Mouse (Mus musculus) heart, adult 2 months (tissue): ENCODE results near the gene Gm49378. TPM values are rescaled to one million over a fixed set of nuclear protein-coding genes. Genes with fewer than 3 reads are reported as not detected.

ENCODE experiments used
- DNase-seq, 2 experiments: peaks; one replicate each; pipeline ENCODE4 v3.0.0; 2021
- H3K27ac ChIP-seq: fragments of 200-600 bp; 2 replicates; pipeline ENCODE4 v1.8.1; 2022
- H3K27me3 ChIP-seq: fragments of 200-500 bp; 2 replicates; pipeline ENCODE4 v1.6.1; 2012; ENCODE audit warnings: mild to moderate bottlenecking, low read length, inconsistent platforms, mixed read lengths; ENCODE audit not compliant: control insufficient read depth, insufficient read depth
- H3K36me3 ChIP-seq: fragments of 200-500 bp; 2 replicates; pipeline ENCODE4 v1.6.1; 2012; ENCODE audit warnings: low read length, inconsistent platforms; ENCODE audit not compliant: control insufficient read depth, insufficient read depth
- H3K4me1 ChIP-seq: fragments of 200-500 bp; 2 replicates; pipeline ENCODE4 v1.6.1; 2011; ENCODE audit warnings: low read length; ENCODE audit not compliant: control insufficient read depth, insufficient read depth
- H3K4me3 ChIP-seq: fragments of 200-600 bp; 2 replicates; pipeline ENCODE4 v1.8.1; 2022
- H3K79me2 ChIP-seq: fragments of 200-500 bp; replicated peaks from 2 replicates; pipeline ENCODE4 v1.6.1; 2012; ENCODE audit warnings: mild to moderate bottlenecking, inconsistent platforms, low read length, moderate library complexity, mixed read lengths; ENCODE audit not compliant: control insufficient read depth, insufficient read depth
- H3K9ac ChIP-seq: fragments of 200-500 bp; 2 replicates; pipeline ENCODE4 v1.6.1; 2012; ENCODE audit warnings: low read depth, mild to moderate bottlenecking, control low read depth, inconsistent platforms, low read length, mixed read lengths
- CTCF ChIP-seq: fragments of 200-600 bp; IDR thresholded peaks from 2 replicates; pipeline ENCODE4 v1.8.1; 2022; ENCODE audit warnings: antibody characterized with exemption, mild to moderate bottlenecking, moderate library complexity
- EP300 ChIP-seq: fragments of 200-500 bp; IDR thresholded peaks from 2 replicates; pipeline ENCODE4 v1.6.1; 2011; ENCODE audit warnings: low read depth, low read length, control low read depth; ENCODE audit not compliant: insufficient read depth
- POLR2A ChIP-seq: fragments of 200-500 bp; IDR thresholded peaks from 2 replicates; pipeline ENCODE4 v1.6.1; 2011; ENCODE audit warnings: mild to moderate bottlenecking, low read depth, low read length, control low read depth; ENCODE audit not compliant: insufficient read depth
- WGBS: fragments of 180-500 bp; shearing (Covaris S2); methylation state at CpG from one replicate; pipeline ENCODE4 v1.1.7; 2018; 5-methylcytosine and 5-hydroxymethylcytosine counted together
- intact Hi-C: fragments of 180-260 bp; cut with DNase I; formaldehyde crosslinking; loops from one replicate; pipeline ENCODE4 v1.15.1; 2025
- polyA plus RNA-seq: library from polyadenylated mRNA; depleted of rRNA; stranded (reverse); fragments of >200 nt; gene quantifications from 2 replicates; pipeline ENCODE4 v1.2.3, GENCODE M21; 2012
- total RNA-seq, 2 experiments: library from RNA; stranded (reverse); gene quantifications; 2 replicates each; pipeline ENCODE4 v1.2.3; 2021

Gm49378 gene
- total and polyA plus RNA-seq, 3 experiments, result 2.5 to 3.8 (median 3.5) TPM

DNA sequence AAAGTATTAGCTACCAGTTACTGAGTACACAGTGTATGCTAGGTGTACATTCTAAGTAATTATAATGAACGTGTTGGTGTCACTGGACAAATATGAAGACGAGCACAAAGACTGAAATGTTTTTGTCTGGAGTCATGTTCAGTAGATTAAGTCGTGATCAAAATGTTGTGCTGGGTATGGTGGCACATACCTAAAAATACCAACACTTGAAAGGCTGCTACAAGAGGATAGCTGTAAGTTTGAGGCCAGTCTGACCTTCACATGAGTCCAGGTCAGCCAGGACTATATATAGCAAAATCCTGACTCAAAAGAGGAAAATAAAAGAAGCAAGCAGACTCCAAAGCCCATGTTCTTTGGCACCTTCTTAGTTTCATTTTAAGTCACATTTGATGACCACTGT is 19.2 kb upstream of the Gm49378 start:
- TF ChIP-seq EP300 (no peak), POLR2A (no peak), CTCF (no peak)
- Histone ChIP-seq H3K79me2 (no peaks in the 10 kb centered on the region), H3K4me1 (peaks cover 1% of the 10 kb centered on the region), H3K9ac (no peak overlapping the region), H3K4me3 (no peak overlapping the region), H3K36me3 (peaks cover 12% of the 10 kb centered on the region; the same call in 1 of the 2 replicates), H3K27ac (peak overlapping the region; percentile 88), H3K27me3 (no peaks in the 10 kb centered on the region)
- WGBS, result 48% methylated on average over 3 of the region's 3 CpGs
- intact Hi-C loops, result no loop called here
- no peak for DNase-seq

GRCm38 (mm10) chr14:55651528-55651927 is 13.8 kb upstream of the Gm49378 start:
- Histone ChIP-seq H3K4me3 (no peak overlapping the region), H3K9ac (no peak overlapping the region), H3K36me3 (no peaks in the 10 kb centered on the region), H3K27ac (no peak overlapping the region), H3K27me3 (no peaks in the 10 kb centered on the region), H3K4me1 (no peaks in the 10 kb centered on the region), H3K79me2 (no peaks in the 10 kb centered on the region)
- TF ChIP-seq CTCF (no peak), POLR2A (no peak), EP300 (no peak)
- intact Hi-C loops, result no loop called here
- DNase-seq, result no peak
- WGBS, result 80% methylated on average over 7 of the region's 7 CpGs

GRCm38 (mm10) chr14:55649884-55650283 is 12.2 kb upstream of the Gm49378 start, which contains the start of gene Tssk4:
Tssk4 (plus strand) TSS chr14:55650184.
- Histone ChIP-seq H3K27me3 (no peaks in the 10 kb centered on the region), H3K4me3 (no peak within 1 kb of the TSS), H3K9ac (no peak within 1 kb of the TSS), H3K79me2 (no peaks in the 10 kb centered on the region), H3K4me1 (no peaks in the 10 kb centered on the region), H3K36me3 (no peaks in the 10 kb centered on the region), H3K27ac (no peak within 1 kb of the TSS)
- 90% methylated on average over 2 of the region's 2 CpGs for WGBS
- intact Hi-C loops, result no loop called here
- DNase-seq, result no peak
- TF ChIP-seq CTCF, result no peak
- no peak for TF ChIP-seq POLR2A
- no peak for TF ChIP-seq EP300

- TF ChIP-seq POLR2A, result 0 out of 2 replicates have a peak, but pooled peaks have one; percentile 12
- TF ChIP-seq EP300, result no peak
- Histone ChIP-seq H3K79me2 (0 out of 2 replicates have a peak, but pooled peaks cover 2% of the 10 kb centered on the region), H3K4me3 (peak overlapping the region; percentile 95), H3K27ac (peak overlapping the region; percentile 100; the same call in 1 of the 2 replicates), H3K4me1 (peaks cover 5% of the 10 kb centered on the region), H3K9ac (peak overlapping the region; percentile 25), H3K36me3 (no peaks in the 10 kb centered on the region), H3K27me3 (no peaks in the 10 kb centered on the region)
- intact Hi-C loops, result loop anchor here (5.0 kb wide), 1 partner anchor 78 kb away; the partner anchor contains the start of gene Rabggta
- 9% methylated on average over 17 of the region's 17 CpGs for WGBS
- no peak for DNase-seq
Observed at GRCm38 (mm10) chr14:55644261-55644888, 6.7 kb upstream of the Gm49378 start.

DNA sequence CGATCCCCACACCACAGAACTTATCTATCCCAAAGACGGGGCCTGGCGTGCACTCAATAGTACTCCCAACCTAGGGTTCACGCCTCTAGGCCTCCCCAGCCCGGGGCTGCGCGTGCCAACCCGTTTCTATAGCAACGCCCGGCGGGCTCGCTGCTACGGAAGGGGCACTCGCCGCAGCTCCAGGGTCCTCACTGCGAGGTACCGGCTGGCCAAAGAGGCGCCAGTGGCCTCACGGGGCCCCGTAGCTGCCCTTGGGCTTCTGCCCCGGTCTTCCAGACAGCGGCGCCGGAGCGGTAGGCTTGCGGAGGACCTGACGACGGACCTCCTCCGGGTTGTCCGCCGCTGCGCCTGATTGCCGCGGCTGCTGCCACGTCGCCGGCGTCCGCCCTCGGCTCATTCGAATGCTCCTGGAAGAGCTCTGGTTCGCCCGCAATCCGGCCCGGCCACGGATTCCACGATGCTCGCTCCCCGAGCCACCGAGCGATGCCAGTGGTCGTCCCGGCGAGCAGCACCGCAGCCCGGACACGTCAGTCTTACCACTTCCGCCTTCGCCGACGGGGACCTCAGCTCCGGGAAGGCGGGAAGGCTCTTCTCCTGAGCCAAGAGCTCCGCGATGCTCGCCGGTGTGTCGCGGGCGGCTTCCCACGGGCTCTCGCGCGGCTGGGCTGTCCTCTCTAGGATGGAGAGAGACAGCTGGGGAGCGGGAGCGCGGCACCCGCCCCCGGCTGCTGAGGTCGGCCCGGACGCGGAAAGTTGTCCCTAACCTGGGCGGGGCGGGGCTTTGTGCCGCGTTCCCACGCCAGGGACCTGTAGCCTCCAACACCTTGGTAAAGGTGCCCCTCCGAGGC is 5.6 kb upstream of the Gm49378 start, which contains the start of gene Tm9sf1:
Tm9sf1 (minus strand) TSS at position 747 of the 848 bp plus-strand sequence.
- WGBS, result under 1% methylated on average over 89 of the region's 89 CpGs
- peak; percentile 94 for DNase-seq
- peak within 1 kb of the TSS; percentile 95 for H3K4me3 ChIP-seq
- H3K79me2 ChIP-seq, result 0 out of 2 replicates have a peak, but pooled peaks cover 2% of the 10 kb centered on the region
- H3K27ac ChIP-seq, result peak within 1 kb of the TSS; percentile 100
- no peaks in the 10 kb centered on the region for H3K27me3 ChIP-seq
- intact Hi-C loops, result loop anchor here (2.0 to 5.0 kb wide), 3 partner anchors 18 to 79 kb away; partner anchors contain the start of genes Mdp1 and Rabggta
- peak within 1 kb of the TSS; percentile 88 for H3K9ac ChIP-seq
- TF ChIP-seq CTCF (peak; percentile 27; the same call in 1 of the 2 replicates), POLR2A (peak; percentile 47; the same call in 1 of the 2 replicates), EP300 (no peak)
- peaks cover 5% of the 10 kb centered on the region for H3K4me1 ChIP-seq
- H3K36me3 ChIP-seq, result no peaks in the 10 kb centered on the region
